Mouse (Mus musculus): ENCODE data around the gene Rbm7.
A peak's percentile ranks its signal among the peaks of the same experiment; 100 is the strongest.
"Not testable (repeated sequence)": the region's sequence is repeated elsewhere in the genome, so short reads cannot be mapped to it uniquely, and the experiment has no call there.

The Rbm7 gene

GRCm38 (mm10) chr9:48494817-48495547, at the start of gene Rbm7, which contains the start of gene Gm5617:
Gene Rbm7, minus strand, starts transcription at chr9:48495299.
Gene Gm5617, plus strand, starts transcription at chr9:48495442.
- peak; percentile 90 for DNase-seq (ENCODE audit: low spot score)

GRCm38 (mm10) chr9:48538688-48539087, 43.6 kb upstream of the Rbm7 start:
- no peak for DNase-seq (ENCODE audit: low spot score)

DNA sequence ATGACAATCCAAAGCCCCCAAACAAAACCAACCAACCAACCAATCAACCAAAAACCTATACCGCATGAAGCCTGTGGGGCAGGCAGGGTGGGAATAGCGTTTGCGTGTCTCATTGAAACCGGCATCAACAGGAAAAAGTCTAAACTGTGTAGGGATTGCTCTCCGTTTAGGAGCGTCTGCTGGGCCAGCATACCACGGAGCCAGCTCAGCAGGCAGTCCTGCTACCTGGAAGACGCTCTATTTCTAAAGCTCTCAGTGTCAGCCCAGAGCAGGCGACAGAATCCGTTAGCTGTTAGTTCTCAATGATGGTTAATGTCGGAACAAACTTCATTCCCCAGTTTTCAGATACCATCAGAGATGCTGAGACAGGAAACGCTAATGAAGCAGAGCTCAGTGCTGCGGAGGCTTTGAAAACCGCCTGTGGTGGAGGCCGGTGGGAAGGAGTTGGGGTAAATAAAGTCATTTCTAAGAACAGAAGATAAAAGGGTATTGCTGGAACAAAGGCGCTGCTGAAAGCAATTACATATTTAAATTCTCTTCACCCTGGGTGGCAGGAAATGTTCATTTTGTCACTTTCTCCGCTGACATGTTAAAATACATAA, 43.0 kb upstream of the Rbm7 start:
- no peak for DNase-seq (ENCODE audit: low spot score)

- not testable (repeated sequence) for DNase-seq (ENCODE audit: low spot score)
Observed at GRCm38 (mm10) chr9:48537616-48538015, 42.5 kb upstream of the Rbm7 start.

GRCm38 (mm10) chr9:48536414-48536813, 41.3 kb upstream of the Rbm7 start:
- no peak for DNase-seq (ENCODE audit: low spot score)

DNA sequence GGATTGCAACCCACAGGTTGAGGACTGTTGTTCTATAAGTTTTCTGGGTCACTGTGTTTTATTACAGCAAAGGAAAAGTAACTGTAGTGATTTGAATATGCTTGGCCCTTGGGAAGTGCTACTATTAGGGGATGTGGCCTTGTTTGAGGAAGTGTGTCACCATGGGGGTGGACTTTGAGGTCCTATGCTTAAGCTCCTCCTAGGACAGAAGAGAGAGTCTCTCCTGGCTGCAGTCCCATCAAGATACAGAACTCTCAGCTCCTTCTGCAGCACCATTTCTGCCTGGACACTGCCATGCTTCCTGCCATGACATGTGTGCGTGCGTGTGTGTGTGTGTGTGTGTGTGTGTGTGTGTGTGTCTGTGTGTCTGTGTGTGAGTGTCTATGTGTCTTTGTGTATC, 37.6 kb upstream of the Rbm7 start:
- DNase-seq (ENCODE audit: low spot score), result no peak

DNA sequence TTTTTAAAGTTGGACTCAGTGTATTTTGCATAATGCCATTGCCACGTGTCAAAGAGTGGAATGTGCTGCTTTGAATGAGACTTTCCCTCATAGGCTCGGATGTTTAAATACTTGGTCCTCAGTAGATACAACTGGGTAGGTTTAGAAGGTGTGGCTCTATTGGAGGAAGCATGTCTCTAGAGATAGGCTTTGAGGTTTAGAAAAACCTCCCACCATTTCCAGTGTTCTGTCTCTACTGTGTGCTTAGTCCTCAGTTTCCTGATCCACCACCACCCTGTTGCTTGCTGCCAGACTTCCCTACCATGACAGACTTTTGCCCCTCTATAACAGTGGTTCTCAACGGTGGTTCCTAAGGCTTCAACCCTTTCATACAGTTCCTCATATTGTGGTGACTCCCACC, 37.1 kb upstream of the Rbm7 start:
- no peak for DNase-seq (ENCODE audit: low spot score)

GRCm38 (mm10) chr9:48531294-48531693, 36.2 kb upstream of the Rbm7 start:
- no peak for DNase-seq (ENCODE audit: low spot score)

DNA sequence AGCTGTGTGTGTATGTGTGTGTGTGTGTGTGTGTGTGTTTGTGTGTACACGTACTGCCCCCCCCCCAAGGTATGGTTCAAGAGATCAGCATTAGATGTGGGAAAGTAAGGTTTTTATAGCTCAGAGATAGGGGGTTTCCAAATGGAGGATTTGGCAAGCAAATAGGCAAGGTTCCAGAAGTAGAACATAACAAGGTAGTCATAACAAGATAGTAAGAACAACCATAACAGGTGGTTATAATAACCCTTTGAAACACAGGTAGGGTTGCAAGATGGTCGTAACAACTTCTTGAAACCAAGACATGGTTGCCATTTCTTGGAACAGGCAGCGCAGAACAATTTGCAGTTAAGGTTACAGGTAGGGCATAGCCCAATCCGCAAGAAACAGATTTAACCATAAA, 31.4 kb upstream of the Rbm7 start:
- no peak for DNase-seq (ENCODE audit: low spot score)

DNA sequence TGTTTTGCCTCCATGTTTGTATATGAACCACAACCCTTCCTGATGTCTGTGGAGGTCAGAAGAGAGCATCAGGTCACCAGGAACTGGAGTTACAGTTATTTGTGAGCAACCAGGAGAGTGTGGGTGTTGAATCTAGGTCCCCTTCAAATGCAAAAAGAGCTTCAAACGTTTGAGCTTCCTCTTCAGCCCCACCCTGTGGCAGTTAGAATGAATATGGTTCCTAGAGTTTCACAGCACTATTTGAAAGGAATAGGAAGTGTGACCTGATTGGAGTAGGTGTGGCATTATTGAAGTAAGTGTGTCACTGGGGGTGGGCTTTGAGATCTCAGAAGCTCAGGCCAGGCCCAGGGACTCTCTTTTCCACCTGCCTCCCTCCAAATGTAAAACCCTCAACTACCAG, 30.5 kb upstream of the Rbm7 start:
- no peak for DNase-seq (ENCODE audit: low spot score)

DNA sequence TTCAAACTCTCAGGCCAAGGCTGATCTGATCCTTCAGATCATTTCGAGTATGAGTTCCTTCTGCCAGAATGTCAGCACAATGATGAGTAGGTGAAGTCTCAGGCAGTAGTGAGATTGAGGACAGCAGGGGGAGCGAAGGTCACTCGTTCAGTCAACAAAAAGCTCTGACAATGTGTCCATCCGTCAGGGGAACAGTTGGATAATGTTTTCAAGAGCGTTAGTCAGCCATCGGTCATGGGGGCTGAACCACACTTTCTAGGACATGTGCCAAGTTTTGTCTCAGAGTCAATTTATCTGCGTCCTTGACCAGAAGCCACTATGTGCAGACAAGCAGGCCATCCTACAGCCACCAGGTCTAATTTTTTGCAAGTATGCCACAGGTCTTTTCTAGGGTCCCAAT, 25.3 kb upstream of the Rbm7 start:
- DNase-seq (ENCODE audit: low spot score), result not testable (repeated sequence)

DNA sequence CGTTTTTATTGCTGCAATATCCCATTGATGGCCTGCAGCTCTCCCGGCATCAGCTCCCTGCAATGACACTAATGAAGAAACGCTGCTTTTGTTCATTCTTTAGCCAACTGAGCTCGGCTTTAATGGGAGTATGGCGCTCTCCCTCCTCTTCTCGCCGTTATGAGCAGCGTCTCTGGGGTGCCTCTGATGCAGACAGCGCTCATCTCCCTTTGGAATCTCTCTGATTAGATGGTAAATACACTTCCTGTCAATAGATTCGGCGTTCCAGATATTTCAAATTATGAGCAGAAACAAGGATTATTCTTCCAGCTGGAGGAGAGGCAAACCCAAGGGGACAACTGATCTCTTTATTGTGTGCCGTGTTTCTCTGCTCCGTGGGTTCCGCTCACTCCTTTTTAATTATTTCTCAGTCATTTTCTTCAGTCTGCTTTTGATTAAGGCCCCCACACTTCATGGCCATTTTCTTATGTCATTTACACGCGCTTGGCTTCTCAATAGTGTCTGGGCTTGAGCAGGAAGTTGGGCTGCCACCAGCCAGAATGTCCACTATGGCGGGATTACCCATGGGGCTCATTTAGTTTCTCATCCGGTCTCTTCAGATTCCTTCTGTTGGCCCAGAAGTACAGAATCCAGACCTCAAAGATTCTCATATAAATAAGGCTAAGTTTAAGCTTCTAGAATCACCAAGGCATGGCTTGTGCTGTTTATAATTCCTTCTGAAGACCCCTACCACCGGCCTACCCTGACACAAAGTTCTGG, 22.5 kb upstream of the Rbm7 start:
- DNase-seq (ENCODE audit: low spot score), result no peak

DNA sequence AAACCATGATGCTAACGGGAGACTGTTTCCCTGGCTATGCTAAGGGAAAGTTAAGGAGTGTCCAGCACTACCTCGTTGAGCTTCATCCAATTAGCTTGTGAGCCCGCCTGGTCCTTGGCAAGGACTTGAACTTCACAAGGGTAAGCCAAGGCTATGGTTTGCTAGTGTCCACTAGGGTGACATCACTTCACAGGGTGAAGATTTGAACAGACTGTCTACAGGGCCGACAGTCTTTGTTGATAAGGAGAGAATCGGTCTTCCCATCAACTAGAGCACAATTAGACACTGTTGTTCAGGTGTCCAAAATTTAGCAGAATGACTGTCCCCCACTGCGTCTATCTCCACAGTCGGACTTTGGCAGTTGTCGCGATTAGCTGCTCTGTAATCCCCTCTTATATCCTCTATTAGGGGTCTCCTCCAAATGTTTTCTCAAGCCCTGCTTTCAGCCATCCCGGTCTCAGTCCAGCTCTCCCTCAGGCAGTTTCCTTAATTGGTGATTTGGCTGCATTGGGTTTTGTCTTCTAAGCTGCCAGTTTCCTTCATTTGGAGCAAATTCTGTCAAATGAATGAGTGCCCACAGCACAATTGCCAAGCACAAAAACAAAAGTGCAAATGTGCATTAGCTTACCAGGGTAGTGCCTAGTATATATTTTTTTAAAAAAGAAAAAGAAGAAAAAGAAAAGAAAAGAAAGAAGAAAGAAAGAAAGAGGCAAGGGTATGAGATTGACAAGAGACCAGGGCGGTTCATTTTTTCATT, 21.7 kb upstream of the Rbm7 start:
- no peak for DNase-seq (ENCODE audit: low spot score)

GRCm38 (mm10) chr9:48515332-48515731, 20.2 kb upstream of the Rbm7 start:
- DNase-seq (ENCODE audit: low spot score), result no peak

DNA sequence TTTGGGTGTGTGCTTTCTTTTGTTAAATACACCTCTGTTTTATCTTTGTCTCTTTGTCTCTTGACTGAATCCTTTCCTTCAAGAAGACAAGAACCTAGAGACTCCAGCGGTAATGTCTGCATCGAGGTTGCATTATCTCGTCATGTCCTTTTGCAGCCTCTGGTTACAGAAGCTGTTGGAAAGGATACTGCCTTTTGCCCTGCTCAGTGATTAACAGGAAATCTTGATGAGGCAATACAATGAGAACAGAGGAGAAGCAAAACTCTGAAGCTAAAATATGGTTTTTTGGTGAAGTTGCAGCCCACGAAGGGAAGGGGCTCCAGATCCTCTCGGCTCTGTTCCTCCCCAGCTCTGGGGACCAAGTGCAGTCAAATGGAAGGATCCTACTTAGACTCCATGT, 15.0 kb upstream of the Rbm7 start:
- no peak for DNase-seq (ENCODE audit: low spot score)

DNA sequence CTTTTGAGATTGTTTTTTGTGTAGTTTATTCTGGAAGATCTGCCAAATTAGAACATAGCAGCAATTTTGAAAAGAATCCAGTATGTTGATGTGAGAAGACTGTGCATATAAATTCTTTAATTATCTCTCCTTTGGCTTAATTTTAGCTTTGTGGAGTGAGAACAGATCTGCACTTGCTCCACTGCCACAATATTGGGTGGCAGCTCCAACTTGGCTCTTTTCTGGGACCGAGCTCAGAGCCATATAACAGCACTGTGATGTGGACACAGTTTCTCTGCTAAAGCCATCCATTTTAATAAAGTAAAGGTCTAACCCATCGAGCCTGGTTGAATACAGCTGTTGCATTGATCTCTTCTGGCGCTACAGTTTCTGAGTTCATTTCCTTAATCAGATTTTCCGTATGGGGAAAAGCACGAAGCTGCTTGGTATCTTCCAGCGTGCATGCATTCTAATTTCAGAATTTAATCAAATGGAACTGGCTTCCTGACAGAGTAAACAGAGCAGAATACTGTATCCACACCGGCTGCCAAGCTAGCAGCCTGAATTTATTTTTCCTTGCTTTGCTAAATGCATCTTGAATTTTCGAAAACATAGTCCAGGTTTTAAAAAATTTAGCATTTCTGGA, 9.8 kb upstream of the Rbm7 start:
- DNase-seq (ENCODE audit: low spot score), result no peak

DNA sequence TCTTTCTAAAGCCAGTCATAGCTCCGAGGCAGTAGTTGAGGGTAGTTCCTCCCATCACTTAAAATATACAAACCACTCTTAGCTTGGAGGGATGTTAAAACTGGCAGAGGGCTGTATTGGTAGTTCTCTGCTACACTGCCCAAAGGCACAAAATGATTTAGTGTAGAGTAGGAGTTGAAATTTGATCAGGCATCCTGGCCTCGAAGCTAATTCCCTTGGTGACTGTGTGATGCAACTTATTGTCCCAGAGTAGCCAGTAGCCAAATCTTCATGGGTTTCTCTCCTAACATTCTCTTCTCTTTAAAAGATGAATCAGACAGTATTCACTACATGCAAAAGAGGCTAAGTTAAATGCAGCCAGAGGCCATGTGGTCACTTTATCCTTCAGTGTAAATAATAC, 7.9 kb upstream of the Rbm7 start:
- DNase-seq (ENCODE audit: low spot score), result no peak

GRCm38 (mm10) chr9:48501192-48501591, 6.1 kb upstream of the Rbm7 start:
- DNase-seq (ENCODE audit: low spot score), result no peak

DNA sequence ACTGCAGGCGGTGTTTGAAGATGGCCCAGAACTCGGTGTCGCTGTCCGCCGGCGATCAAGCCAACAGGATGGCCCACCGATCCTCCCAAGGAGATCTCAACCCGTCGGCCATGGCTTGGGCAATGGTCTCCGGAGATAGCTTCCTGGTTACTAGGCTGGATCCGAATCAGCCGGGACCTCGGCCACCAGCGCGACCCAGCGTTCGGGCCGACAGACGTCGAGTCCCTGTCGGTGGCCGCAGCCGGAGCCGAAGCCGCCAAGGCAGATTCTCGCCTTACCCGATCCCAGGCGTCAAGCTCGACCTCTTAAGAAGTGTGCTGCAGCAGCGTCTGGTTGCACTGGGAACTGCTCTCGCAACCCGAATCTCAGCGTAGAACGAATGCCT, 441 bp upstream of the Rbm7 start:
- DNase-seq (ENCODE audit: low spot score), result no peak

- DNase-seq (ENCODE audit: low spot score), result peak; percentile 7
Observed at GRCm38 (mm10) chr9:48481214-48482134, 13.6 kb downstream of the Rbm7 start.
